Mouse (Mus musculus) ES-Bruce4 (cell line): ENCODE results near the gene Entpd2. TPM values are rescaled to one million over a fixed set of nuclear protein-coding genes. Genes with fewer than 3 reads are reported as not detected.

Experiments used
- H3K27ac ChIP-seq: 2 replicates; pipeline ENCODE4 v1.5.1; 2012; ENCODE audit warnings: low read length, inconsistent platforms; ENCODE audit not compliant: insufficient read depth
- H3K27me3 ChIP-seq: 2 replicates; pipeline ENCODE4 v1.6.1; 2012; ENCODE audit warnings: mild to moderate bottlenecking, low read length, inconsistent platforms; ENCODE audit not compliant: control insufficient read depth, poor library complexity, insufficient read depth, severe bottlenecking
- H3K36me3 ChIP-seq: 2 replicates; pipeline ENCODE4 v1.6.1; 2012; ENCODE audit warnings: inconsistent platforms, mild to moderate bottlenecking, low read length, moderate library complexity; ENCODE audit not compliant: control insufficient read depth, poor library complexity, insufficient read depth, severe bottlenecking
- H3K4me1 ChIP-seq: one replicate; pipeline ENCODE4 v1.8.1; 2011; ENCODE audit warnings: low read length; ENCODE audit not compliant: control insufficient read depth, insufficient read depth
- H3K4me3 ChIP-seq: 2 replicates; pipeline ENCODE4 v1.5.1; 2011; ENCODE audit warnings: low read depth, mild to moderate bottlenecking, low read length
- H3K9ac ChIP-seq: 2 replicates; pipeline ENCODE4 v1.6.1; 2012; ENCODE audit warnings: low read depth, mild to moderate bottlenecking, inconsistent platforms; ENCODE audit not compliant: poor library complexity, severe bottlenecking
- H3K9me3 ChIP-seq: replicated peaks from 2 replicates; pipeline ENCODE4 v1.6.1; 2012; ENCODE audit warnings: mild to moderate bottlenecking, low read length, inconsistent platforms; ENCODE audit not compliant: control insufficient read depth, poor library complexity, insufficient read depth, severe bottlenecking
- CTCF ChIP-seq: IDR thresholded peaks from one replicate; pipeline ENCODE4 v1.8.1; 2011; ENCODE audit warnings: low read depth, low read length
- EP300 ChIP-seq: IDR thresholded peaks from 2 replicates; pipeline ENCODE4 v1.6.1; 2011; ENCODE audit warnings: low read depth, low read length; ENCODE audit not compliant: insufficient read depth
- POLR2A ChIP-seq: IDR thresholded peaks from one replicate; pipeline ENCODE4 v1.8.1; 2011; ENCODE audit warnings: low read length; ENCODE audit not compliant: insufficient read depth
- polyA plus RNA-seq: library from polyadenylated mRNA; stranded (reverse); fragments of >200 nt; gene quantifications from 2 replicates; pipeline ENCODE4 v1.2.4, GENCODE M21; 2011; ENCODE audit warnings: low read depth; ENCODE audit not compliant: missing spikeins, insufficient read depth, insufficient read length

Entpd2 gene
- polyA plus RNA-seq, 1 experiment = 4.2 TPM

DNA sequence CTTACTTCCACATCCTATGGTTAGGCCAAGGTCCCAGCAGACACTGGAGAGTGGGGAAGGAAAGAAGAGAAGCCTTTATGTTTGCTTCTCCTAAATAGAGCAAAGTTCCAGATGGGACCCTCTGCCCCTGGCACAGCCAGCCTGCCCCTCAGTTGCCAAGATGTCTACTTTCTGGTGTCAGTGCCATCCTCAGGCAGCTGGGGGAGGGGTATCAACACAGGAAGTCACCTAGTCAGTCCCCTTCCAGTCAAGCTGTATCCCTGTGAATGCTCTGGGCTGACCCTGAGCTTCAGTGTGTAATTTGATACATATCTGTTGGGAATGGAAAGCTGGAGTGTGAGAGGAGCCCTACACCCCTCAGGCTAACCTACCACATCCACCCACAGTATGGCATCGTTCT lies 1.3 kb downstream of the Entpd2 start:
- TF ChIP-seq EP300 = no peak
- no peak for TF ChIP-seq POLR2A
- no peak for TF ChIP-seq CTCF
- H3K9me3 ChIP-seq = no peaks in the 10 kb centered on the region

DNA sequence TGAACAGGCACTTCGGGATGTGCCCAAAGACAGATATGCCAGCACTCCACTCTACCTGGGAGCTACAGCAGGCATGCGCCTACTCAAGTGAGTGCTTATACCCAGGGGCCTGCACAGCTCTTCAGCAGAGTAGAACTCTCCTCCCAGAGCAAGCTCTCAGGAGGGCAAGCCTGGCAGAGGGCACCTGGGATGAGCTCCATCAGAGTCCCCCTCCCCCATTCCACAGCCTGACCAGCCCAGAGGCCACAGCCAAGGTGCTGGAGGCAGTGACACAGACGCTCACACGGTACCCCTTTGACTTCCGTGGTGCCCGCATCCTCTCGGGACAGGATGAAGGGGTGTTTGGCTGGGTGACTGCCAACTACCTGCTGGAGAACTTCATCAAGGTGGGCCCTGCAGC lies 2.4 kb downstream of the Entpd2 start:
- Histone ChIP-seq H3K4me3 (no peak overlapping the region), H3K27me3 (no peaks in the 10 kb centered on the region), H3K36me3 (no peaks in the 10 kb centered on the region), H3K9ac (no peak overlapping the region), H3K27ac (no peak overlapping the region), H3K9me3 (no peaks in the 10 kb centered on the region), H3K4me1 (peaks cover 3% of the 10 kb centered on the region)
- TF ChIP-seq POLR2A (no peak), EP300 (no peak), CTCF (no peak)

More for the DNA sequence above, 1.3 kb downstream of the Entpd2 start:
- H3K36me3 ChIP-seq = no peaks in the 10 kb centered on the region
- no peak overlapping the region for H3K9ac ChIP-seq
- peaks cover 3% of the 10 kb centered on the region for H3K4me1 ChIP-seq
- H3K27me3 ChIP-seq = no peaks in the 10 kb centered on the region
- H3K27ac ChIP-seq = no peak overlapping the region
- H3K4me3 ChIP-seq = no peak overlapping the region

DNA sequence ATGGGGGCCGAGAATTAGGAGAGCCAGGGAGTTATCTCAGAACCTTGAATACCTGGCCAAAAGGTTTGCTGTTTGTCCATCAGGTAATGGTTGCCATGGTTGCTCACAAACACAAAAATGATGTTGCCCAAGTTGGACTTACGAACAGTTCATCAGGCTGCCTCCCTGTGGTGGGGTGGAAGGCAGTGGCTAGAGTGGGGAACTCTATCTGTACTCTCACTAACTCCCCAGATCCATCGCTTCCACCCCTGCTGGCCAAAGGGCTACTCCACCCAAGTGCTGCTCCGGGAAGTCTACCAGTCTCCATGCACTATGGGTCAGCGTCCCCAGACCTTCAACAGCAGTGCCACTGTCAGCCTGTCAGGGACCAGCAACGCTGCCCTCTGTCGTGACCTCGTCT lies 3.4 kb downstream of the Entpd2 start, which contains the start of gene Npdc1:
Gene Npdc1 (plus strand): TSS at position 301 of the 400 bp plus-strand sequence.
- Histone ChIP-seq H3K4me3 (no peak within 1 kb of the TSS), H3K4me1 (peaks cover 3% of the 10 kb centered on the region), H3K9me3 (no peaks in the 10 kb centered on the region), H3K27me3 (no peaks in the 10 kb centered on the region), H3K27ac (no peak within 1 kb of the TSS), H3K36me3 (no peaks in the 10 kb centered on the region), H3K9ac (no peak within 1 kb of the TSS)
- TF ChIP-seq POLR2A = no peak
- no peak for TF ChIP-seq CTCF
- no peak for TF ChIP-seq EP300

DNA sequence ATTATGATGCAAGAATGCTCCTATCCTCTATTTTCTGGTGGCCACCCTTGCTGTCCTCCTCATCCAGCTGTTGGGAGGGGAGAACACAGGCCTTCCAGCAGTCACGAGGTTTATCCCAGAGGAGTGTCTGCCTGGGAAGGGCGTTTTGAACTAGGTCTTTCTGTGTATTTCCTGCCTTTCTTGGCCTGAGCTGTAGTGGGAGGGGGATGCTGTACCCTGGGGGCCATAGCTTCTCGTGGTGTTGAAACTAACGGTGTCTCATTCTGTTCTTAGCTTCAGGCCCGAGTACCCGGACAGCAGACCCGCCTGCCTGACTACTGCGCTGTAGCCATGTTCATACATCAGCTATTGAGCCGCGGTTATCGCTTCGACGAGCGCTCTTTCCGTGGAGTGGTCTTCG lies 4.6 kb downstream of the Entpd2 start:
- Histone ChIP-seq H3K27ac (no peak overlapping the region), H3K4me3 (peak overlapping the region; percentile 30), H3K9me3 (no peaks in the 10 kb centered on the region), H3K36me3 (no peaks in the 10 kb centered on the region), H3K9ac (no peak overlapping the region), H3K27me3 (no peaks in the 10 kb centered on the region), H3K4me1 (peaks cover under 1% of the 10 kb centered on the region)
- TF ChIP-seq EP300 = no peak
- no peak for TF ChIP-seq CTCF
- no peak for TF ChIP-seq POLR2A

DNA sequence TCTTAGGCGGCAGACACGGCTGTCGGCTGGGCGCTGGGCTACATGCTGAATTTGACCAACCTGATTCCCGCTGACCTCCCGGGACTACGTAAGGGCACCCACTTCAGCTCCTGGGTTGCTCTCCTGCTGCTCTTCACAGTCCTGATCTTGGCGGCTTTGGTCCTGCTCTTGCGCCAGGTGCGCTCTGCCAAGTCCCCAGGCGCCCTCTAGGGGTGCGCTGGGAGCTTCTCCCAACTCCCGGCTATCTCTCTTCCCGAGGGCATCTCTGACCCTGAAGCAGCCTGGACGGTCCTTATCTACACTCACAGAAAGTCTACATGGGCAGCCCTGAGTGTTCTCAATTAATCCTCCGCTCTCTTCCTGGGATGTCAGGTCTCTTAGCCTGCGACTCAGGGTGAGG lies 5.1 kb downstream of the Entpd2 start:
- Histone ChIP-seq H3K9ac (no peak overlapping the region), H3K4me1 (no peaks in the 10 kb centered on the region), H3K36me3 (no peaks in the 10 kb centered on the region), H3K27ac (no peak overlapping the region), H3K27me3 (no peaks in the 10 kb centered on the region), H3K9me3 (no peaks in the 10 kb centered on the region), H3K4me3 (peak overlapping the region; percentile 30)
- TF ChIP-seq EP300 = no peak
- no peak for TF ChIP-seq POLR2A
- TF ChIP-seq CTCF = peak; percentile 72

DNA sequence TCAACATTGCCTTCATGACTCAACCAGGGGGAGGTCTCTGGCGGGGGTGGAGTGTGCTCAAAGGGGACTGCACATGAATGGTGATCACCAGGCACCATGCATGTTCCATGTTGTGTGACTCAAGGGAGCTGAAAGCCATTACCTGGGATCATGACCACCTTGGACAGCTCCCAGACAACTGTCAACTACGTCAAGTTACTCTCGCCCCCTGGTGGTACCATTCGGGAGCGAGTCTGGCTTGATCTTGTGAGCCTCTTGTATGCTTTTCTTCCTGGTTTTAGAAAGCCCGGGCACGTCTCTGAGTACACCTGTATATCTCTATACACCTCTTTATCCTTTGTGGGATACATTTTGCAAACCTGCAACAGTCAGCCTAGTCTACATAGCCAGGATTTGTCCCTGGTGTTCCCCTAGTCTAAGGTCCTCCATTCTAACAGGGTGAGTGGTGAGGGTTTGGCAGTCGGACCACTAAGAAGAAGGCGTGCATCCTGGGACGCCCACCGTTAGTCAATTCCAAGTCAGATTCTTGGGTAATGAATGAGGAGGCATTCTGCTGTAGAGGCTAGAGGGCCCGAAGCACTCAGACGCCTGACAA lies 6.8 kb downstream of the Entpd2 start:
- Histone ChIP-seq H3K36me3 (no peaks in the 10 kb centered on the region), H3K4me1 (no peaks in the 10 kb centered on the region), H3K9me3 (no peaks in the 10 kb centered on the region), H3K27me3 (no peaks in the 10 kb centered on the region), H3K4me3 (peak overlapping the region; percentile 81), H3K9ac (no peak overlapping the region), H3K27ac (no peak overlapping the region)
- peak; percentile 87 for TF ChIP-seq CTCF
- TF ChIP-seq EP300 = no peak
